Mouse (Mus musculus) C2C12 (cell line): ENCODE data around the gene 2410004B18Rik.

Experiments
- CTCF ChIP-seq: IDR thresholded peaks from one replicate; pipeline ENCODE4 v1.5.1; 2011; ENCODE audit not compliant: control insufficient read depth, insufficient read depth, insufficient read length
- MAX ChIP-seq: IDR thresholded peaks from one replicate; pipeline ENCODE4 v1.6.1; 2011; ENCODE audit warnings: mild to moderate bottlenecking, control low read depth
- MYOD1 ChIP-seq: IDR thresholded peaks from one replicate; pipeline ENCODE4 v1.6.1; 2011; ENCODE audit warnings: low read depth; ENCODE audit not compliant: control insufficient read depth, insufficient read length
- MYOG ChIP-seq: IDR thresholded peaks from one replicate; pipeline ENCODE4 v1.6.1; 2011; ENCODE audit not compliant: control insufficient read depth, insufficient read length; ENCODE audit errors: extremely low read depth

GRCm38 (mm10) chr3:145939971-145940370 lies 2.2 kb downstream of the 2410004B18Rik start:
- TF ChIP-seq CTCF (no peak), MYOG (no peak), MAX (no peak), MYOD1 (no peak)
